Mouse (Mus musculus) kidney, adult 2 months (tissue): ENCODE measurements at regions not wholly inside any gene's neighbourhood (a gene's known extent, or its start where the extent isn't known, plus 50 kb on each side); places are given as distances from the start of the nearest gene placed in this dataset.

ENCODE experiments used
- CTCF ChIP-seq: fragments of 200-500 bp; conservative IDR thresholded peaks from 2 replicates; pipeline ENCODE4 v1.5.1; 2011; ENCODE audit warnings: low read depth, mild to moderate bottlenecking, control low read depth, low read length, moderate library complexity, mixed read lengths; ENCODE audit not compliant: insufficient read depth, insufficient read length
- POLR2A ChIP-seq: fragments of 200-500 bp; IDR thresholded peaks from one replicate; pipeline ENCODE4 v1.6.1; 2011; ENCODE audit warnings: low read depth, low read length, control low read depth

DNA sequence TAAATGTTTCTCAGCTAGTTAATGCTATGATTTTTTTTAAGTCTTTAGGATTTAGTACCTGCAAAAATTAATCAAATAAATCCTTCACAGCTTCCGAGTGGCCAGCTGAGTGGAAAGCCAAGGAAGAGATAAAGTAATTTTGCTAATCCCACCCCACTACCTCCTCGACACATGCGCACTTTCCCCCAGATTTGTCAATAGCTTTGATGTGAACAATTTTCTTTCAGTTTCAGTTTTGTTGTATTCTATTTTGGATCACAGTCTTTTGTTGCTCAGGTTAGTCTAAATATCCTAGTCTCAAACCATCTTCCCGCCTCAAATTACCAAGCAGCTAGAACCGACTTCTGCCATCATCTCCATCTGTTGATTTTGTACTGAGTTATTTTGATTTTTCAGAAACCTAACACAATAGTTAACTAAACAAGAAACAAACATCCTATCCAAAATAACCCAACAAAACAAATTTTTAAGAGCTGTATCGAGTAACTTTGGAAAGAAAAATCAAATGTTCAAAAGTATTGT, 141.4 kb upstream of the Tbx18 start:
- no peak for TF ChIP-seq CTCF
- TF ChIP-seq POLR2A, result no peak
